Mouse (Mus musculus) thymus, postnatal 4 days (tissue): ENCODE data around the gene Trmu.

Source experiments
- DNase-seq: peaks from one replicate; pipeline ENCODE4 v3.0.0; 2021

Trmu gene

DNA sequence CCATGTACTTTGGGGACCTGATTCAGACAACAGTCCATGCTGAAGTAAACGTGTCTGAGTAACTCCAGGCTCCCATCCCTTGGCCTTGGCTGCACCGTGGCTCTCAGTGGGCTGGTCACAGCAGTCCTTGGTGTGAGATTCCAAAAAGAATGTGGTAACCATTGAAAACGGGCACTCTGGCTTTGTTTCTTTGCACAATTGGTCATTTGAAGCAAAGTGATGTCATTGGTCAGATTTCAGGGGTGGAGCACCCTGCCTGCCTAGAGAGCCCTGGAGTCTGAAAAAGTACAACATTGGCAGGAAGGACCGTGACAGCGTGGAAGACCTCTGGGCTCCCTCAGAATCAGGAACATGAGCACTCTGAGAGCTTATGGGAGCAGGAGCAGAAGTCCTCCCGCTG lies 20.3 kb downstream of the Trmu start:
- no peak for DNase-seq

DNA sequence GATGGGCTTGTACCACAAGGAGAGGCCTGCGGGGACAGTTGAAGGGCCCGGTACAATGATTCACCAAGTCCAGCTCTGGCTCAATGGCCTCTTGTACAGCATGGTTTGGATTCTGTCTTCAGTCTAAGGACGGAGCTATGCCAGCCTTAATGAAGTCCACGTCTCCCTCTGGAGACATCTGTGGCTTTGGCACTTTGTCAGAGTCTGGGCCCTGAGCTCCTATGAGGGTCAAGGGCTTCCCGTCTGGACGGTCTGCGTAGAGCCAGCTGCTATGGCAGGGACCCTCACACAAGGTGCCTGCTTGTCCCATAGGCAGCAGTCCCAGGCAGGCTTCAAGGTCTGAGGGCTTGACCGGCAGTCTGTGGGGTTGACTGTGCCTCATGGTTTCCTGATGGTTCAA lies 21.2 kb downstream of the Trmu start:
- DNase-seq = no peak

DNA sequence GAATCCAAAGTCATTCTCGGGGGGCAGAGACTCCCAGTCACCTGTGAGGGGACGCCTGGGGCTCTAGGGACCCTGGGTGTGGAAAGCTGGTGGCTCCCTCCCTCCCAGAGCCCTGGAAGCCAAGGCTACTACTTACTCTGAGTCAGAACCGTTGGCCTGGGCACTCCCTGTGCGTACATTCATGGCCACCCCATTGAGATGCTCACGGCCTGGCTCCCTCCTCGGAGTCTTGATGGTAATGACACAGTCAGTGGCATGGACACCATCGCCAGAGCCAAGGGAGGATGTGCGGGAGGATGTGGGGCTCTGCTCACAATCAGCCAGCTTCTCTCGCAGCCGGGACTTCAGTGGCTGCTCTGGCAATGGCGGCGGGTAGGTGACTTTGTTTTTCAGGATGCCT lies 21.7 kb downstream of the Trmu start:
- no peak for DNase-seq

DNA sequence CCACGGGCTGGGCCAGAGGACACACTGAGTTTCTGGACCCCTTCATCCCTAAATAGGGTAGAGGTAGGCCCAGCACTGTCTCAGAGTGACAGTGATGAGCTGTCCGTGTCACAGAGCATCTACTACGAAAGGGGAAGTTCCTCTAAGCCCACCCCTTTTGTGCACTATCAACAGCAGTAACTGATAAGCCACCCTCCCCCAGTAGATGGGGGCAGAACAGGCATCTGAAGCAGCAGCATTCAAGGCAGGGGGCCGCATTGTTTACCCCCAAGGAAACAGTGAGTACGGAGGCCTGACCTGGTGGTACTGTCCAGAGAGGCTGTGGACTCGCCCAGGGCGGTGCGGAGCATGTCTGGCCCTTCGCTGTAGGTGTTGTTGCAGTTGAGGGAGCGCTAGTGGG lies 23.4 kb downstream of the Trmu start:
- DNase-seq = no peak

DNA sequence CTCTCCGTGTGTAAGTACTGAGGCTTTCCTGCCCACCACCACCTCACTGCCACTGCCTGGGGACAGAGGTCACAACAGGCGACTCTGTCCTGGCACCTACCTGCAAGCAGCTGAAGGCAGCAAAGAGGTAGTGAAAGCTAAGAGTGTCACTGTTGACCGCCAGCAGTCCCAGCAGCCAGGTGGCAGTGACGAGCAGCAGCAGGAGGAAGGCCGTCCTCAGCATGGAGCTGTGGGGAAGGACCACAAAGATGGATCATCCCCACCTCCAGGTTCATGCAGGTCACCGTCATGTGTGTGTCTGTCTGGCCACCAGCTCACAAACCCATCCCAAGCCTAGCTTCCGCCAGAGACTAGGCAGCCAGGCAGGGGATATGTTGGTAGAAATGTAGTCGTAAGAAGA lies 24.7 kb downstream of the Trmu start:
- DNase-seq = no peak

DNA sequence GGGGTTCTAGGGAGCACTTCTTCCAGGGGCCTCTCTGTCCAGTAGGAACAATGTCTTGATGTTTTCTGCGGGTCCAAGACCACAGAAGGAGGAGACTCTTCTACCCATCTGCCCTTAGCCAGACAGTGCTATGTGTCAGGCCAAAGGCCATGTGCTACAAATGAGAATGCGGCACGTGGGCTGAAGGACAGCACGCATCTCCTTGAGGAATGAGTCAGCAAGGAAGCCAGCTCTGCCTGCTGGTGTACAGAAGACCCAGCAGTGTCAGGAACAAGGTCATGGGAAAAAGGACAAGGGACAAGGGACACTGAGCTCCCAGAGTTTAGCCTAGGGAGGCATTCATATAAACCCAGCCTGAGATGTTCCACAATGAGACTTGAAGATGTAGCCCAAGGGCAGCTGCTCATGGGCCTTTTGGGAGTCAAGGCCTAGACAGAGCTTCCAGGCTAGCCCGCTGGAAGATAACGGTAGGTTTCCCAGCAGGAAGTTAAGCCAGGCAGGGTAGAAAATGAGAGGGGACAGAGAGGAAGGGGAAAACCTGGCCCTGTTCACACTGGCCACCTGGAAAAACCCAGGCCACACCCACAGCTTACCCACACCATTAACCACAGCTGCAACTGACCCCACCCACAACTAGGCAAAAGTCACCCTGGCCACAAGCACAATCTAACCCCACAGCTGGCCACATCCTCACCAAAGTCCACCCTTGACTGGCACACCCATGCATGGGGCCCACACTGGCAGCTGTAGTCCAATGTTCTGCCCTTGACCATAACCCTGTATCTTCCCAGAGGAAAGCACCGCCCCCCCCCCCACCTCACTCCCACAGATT lies 29.8 kb downstream of the Trmu start:
- no peak for DNase-seq

DNA sequence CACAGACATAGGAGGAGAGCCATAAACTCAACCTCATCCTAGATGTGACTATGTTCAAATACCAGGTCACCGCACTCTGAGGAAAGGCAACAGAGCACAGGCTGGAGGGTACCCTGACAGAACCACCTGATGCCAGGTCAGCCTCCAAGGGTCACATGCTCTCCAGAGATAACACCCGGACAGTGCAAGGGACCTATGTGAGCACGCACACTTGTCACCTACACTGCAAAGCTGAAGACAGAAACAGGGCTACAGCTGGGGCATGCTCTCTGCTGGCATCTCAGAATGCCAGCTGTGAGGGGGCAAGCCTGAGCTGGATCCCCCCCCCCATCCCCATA lies 30.3 kb downstream of the Trmu start:
- peak; percentile 36 for DNase-seq

DNA sequence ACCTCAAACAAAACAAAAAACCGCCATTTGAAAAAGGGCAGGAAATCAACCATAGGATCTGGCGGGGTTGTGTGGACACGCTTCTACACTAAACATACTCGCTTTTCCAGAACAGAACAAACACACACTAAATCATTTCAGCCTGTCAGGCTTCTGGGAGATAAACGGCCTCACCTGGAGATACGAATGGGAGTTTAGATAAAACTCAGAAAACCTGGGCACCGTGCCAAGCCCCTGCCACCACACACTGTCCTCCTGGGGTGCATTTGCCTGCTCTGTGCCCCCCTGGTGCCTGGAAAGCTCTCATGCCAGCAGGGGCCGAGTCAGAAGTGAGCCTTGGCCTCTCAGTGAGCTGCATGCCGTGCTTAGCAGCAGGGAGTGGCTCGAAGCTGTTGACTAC lies 30.8 kb downstream of the Trmu start:
- peak; percentile 43 for DNase-seq

DNA sequence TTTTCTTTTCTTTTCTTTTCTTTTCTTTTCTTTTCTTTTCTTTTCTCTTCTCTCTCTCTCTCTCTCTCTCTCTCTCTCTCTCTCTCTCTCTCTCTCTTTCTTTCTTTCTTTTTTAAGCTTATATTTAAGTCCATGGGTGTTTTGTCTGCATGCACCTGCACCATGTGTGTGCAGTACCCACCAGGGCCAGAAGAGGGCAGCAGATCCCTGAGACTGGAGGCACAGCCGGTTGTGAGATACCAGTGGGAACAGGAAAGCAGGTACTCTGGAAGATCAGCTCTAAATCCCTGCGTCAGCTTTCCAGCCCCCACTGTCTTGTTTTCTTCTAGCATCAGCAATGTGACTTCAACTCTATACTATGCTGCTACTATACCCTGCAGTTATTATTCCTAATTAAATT lies 34.5 kb downstream of the Trmu start:
- peak; percentile 95 for DNase-seq

DNA sequence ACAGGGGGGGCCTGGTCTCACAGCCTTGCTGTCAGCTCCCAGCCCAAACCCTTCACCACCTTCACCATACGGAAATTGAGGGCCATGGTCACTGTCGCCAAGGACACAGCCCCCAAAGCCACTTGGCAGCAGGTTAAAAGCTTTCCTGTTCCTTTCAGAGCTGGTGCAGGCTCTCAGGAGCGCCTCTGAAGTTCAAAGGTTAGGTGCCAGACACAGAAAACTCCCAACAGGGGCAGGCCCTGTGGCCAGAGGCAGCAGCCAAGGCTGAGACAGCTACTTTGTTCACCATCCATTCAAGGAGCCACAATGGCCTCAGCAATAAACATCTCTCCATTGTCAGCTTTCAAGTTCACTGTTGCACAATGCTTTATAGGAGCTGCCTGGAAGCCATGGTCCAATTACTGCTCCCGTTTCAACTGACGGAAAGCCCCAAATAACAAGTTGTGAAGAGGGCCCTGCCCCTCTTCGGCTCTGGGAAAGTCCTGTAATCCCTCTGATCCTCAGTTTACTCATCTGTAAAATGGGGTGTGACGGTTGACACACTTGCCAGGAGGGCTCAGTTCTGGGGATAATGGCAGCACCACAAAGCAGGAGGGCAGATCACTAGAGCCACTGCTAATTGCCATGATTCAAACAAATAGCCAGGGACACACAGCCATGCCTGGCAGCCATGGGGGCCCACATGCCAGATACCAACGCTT lies 40.2 kb downstream of the Trmu start:
- DNase-seq = no peak

DNA sequence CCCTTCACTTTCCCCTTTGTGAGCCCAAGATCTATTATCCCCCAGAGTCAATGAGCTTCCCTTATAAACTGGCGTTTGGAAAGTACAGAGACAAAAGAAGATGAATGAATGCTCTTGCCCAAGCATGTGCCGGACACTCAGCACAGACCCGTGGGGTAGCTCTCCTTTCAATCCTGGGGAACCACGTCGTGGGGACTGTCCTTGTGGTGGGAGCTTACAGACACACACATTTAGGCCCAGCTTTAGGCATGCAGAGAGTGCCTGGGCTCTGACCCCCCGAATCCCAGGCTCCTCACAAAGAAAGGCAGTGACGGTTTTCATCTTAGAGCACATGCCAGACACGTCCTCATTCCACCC lies 40.8 kb downstream of the Trmu start:
- DNase-seq = no peak

DNA sequence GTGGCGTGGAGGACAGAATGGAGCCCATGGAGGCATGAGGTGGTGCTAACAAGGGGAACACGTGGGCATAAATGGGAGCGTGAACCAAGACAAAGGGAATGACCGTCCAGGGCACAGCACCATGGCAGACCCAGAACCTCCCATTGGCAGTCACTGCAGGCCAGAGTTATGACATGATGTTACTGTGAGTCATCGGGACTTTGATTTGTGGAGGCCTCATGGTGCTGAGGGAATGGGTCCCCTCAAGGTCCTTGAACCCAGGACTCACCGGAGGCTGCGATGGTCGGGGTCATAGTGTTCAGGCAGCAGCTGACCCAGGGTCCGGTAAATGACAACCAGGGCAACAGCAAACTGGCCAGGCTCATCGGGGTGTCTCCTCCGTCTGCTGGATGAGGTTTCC lies 42.7 kb downstream of the Trmu start:
- no peak for DNase-seq

DNA sequence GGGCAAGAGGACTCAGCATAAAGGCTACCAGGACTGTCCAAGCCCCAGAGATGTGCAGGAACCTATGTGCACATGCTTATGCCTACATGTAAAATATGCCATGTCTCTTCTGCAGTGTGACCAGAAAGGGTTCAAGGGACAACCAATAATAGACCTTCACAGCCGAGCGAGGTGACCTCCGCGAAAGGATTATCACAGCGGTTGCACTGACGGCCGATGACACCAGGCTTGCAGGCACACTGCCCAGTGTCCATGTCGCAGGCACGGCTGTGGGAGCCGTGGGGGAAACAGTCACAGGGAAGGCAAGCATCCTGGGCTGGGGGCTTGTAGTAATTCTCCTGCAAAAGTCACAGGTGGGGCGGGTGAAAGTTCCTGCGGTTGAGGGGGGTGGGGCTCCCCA lies 49.0 kb downstream of the Trmu start:
- peak; percentile 35 for DNase-seq

DNA sequence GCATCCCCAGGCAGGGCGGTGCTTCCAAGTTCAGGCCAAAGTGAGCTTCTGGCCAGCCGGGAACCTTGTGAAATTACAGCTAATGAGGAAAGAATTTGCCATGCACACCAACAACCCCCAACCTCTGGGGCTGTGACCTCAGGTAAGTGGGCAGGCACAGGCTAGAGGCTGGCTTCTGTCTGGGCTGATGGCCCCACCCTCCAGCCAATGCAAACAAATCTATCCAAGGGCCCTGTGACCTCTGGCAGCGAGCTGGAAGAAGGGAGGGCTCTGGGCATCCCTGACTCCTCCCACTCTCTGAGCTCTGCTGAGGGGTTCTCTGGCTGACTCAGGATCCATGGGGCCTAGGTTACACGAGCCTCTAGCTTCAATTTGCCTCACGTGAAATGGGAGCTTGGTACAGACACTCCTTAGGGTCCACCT lies 56.5 kb downstream of the Trmu start:
- DNase-seq = no peak
